Mouse (Mus musculus) gastrocnemius, adult 18-20 months (tissue): ENCODE results near the gene Asphd2. TPM values are rescaled to one million over a fixed set of nuclear protein-coding genes. Genes with fewer than 3 reads are reported as not detected.

Source experiments
- DNase-seq: peaks from one replicate; pipeline ENCODE4 v3.0.0; 2021; ENCODE audit warnings: low spot score
- total RNA-seq, 2 experiments: library from RNA; stranded (reverse); gene quantifications; 2 replicates each; pipeline ENCODE4 v1.2.3; 2021

The Asphd2 gene
- total RNA-seq, 2 experiments from 2014 or later, result 0.30 to 0.40 TPM

- DNase-seq, result no peak
Measured at GRCm38 (mm10) chr5:112391676-112392323, 2.9 kb downstream of the Asphd2 start.

GRCm38 (mm10) chr5:112391002-112391401 is 3.7 kb downstream of the Asphd2 start:
- no peak for DNase-seq

GRCm38 (mm10) chr5:112389352-112389751 is 5.3 kb downstream of the Asphd2 start:
- no peak for DNase-seq

GRCm38 (mm10) chr5:112385973-112386372 is 8.7 kb downstream of the Asphd2 start:
- no peak for DNase-seq

GRCm38 (mm10) chr5:112384805-112385472 is 9.7 kb downstream of the Asphd2 start:
- no peak for DNase-seq

GRCm38 (mm10) chr5:112382641-112383330 is 11.9 kb downstream of the Asphd2 start:
- peak; percentile 69 for DNase-seq

- DNase-seq, result no peak
Measured at GRCm38 (mm10) chr5:112382042-112382441, 12.6 kb downstream of the Asphd2 start.

- DNase-seq, result no peak
Measured at GRCm38 (mm10) chr5:112381154-112381553, 13.5 kb downstream of the Asphd2 start.

GRCm38 (mm10) chr5:112378716-112379115 is 15.9 kb downstream of the Asphd2 start:
- DNase-seq, result no peak

GRCm38 (mm10) chr5:112377380-112377779 is 17.3 kb downstream of the Asphd2 start:
- DNase-seq, result no peak

- no peak for DNase-seq
Measured at GRCm38 (mm10) chr5:112376111-112376510, 18.6 kb downstream of the Asphd2 start.

- DNase-seq, result no peak
Measured at GRCm38 (mm10) chr5:112371933-112372332, 22.7 kb downstream of the Asphd2 start.

- no peak for DNase-seq
Measured at GRCm38 (mm10) chr5:112370236-112370813, 24.3 kb downstream of the Asphd2 start.

GRCm38 (mm10) chr5:112369326-112369725 is 25.3 kb downstream of the Asphd2 start:
- DNase-seq, result no peak

- no peak for DNase-seq
Measured at GRCm38 (mm10) chr5:112368666-112369065, 26.0 kb downstream of the Asphd2 start.

- DNase-seq, result no peak
Measured at GRCm38 (mm10) chr5:112367929-112368328, 26.7 kb downstream of the Asphd2 start.

GRCm38 (mm10) chr5:112367338-112367737 is 27.3 kb downstream of the Asphd2 start:
- no peak for DNase-seq

GRCm38 (mm10) chr5:112366879-112367278 is 27.8 kb downstream of the Asphd2 start:
- no peak for DNase-seq

- no peak for DNase-seq
Measured at GRCm38 (mm10) chr5:112364184-112364797, 30.4 kb downstream of the Asphd2 start.

GRCm38 (mm10) chr5:112360077-112360476 is 34.6 kb downstream of the Asphd2 start:
- DNase-seq, result no peak

GRCm38 (mm10) chr5:112359520-112359919 is 35.1 kb downstream of the Asphd2 start:
- no peak for DNase-seq

- no peak for DNase-seq
Measured at GRCm38 (mm10) chr5:112356322-112356721, 38.3 kb downstream of the Asphd2 start.
